Mouse (Mus musculus) cerebellum, adult 2 months (tissue): Measurements from ENCODE around the gene Glyatl3.

Experiments
- CTCF ChIP-seq: fragments of 200-500 bp; IDR thresholded peaks from 2 replicates; pipeline ENCODE4 v1.5.1; 2011; ENCODE audit warnings: low read depth, mild to moderate bottlenecking, control low read depth, low read length, moderate library complexity, borderline replicate concordance; ENCODE audit not compliant: insufficient read depth
- POLR2A ChIP-seq: fragments of 200-500 bp; IDR thresholded peaks from 2 replicates; pipeline ENCODE4 v1.6.1; 2011; ENCODE audit warnings: low read length, control low read depth, borderline replicate concordance; ENCODE audit not compliant: insufficient read depth

DNA sequence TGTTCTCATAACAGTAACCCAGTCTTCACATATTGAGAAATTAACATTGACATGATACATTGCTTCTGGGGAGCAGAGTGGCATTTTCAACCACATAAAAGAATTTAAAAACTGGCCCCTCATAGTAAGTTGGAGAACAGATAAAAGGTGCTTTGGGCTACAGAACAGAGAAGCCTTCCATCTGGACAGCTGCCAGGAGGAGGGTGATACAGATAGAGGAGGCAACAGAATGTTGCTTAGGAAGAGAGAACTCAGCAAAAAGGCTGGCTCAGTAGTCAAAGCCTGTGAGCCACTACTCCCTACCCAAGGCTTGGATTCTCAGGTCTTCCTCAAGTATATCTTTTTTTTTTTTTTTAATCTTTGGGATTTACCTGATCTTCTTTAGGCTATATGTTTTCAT is 59.1 kb downstream of the Glyatl3 start:
- TF ChIP-seq POLR2A = no peak
- TF ChIP-seq CTCF = no peak
